8 mouse cellular contexts compared by ENCODE assay signal in the genomic region with DNA sequence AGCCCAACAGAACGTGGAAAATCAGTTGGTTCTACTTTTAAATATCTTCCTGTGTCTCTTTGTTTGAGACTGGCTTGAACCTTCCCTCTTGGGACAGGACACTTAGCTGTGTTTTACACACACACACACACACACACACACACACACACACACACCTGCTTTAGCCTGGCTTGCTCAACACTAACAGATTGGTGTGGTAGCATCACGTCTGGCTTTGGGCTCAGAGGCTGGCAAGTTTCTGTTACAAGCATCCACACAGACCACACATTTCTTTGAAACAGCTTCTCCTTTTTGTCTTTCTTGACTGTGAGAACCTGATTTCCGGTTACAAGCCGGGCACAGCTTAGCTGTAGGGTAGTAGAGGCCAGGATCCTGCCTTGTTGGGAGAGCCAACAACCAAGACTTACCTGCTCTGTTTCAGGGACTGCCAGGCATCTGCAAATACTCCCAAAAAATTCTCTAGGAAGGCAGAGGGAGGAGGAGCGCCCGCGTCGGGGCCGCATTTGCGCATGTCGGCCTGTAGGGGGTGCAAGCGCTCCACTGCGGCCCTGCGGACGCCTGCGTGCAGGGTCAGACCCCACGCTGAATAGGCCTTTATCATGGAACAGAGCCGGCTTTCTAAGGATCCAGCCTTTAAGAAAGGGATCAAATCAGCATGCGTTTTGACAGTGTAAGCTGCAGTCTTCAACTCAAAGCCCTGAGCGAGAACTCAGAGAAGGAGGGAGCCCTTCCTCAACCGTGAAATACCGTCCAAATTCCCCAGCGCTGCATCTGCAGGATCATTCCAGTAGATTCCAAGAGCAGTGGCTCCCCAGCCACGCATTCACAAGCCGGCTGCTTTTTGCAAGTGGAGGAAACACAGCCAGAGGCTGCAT.
DNase-seq lines count a peak whose midpoint lies in the region; ATAC-seq and TF ChIP-seq lines count a peak whose summit lies in the region.

No protein-coding gene starts in this region.

- no peaks in the 10 kb centered on the region for H3K9me3 ChIP-seq in forebrain, embryonic 11.5 days (ENCODE audit: control insufficient read depth, low read length)
- no peaks in the 10 kb centered on the region for H3K9me3 ChIP-seq in heart, embryonic 15.5 days (replicated peaks)
- no peaks in the 10 kb centered on the region for H3K9me3 ChIP-seq in liver, embryonic 11.5 days (ENCODE audit: control insufficient read depth, low read length)
- H3K9me3 ChIP-seq in neural tube, embryonic 15.5 days (replicated peaks), result no peaks in the 10 kb centered on the region

- H3K79me2 ChIP-seq in C2C12 (ENCODE audit: control insufficient read depth, insufficient read depth), result no peaks in the 10 kb centered on the region

- no peaks in the 10 kb centered on the region for H3K79me3 ChIP-seq in C2C12 (ENCODE audit: low read depth)

- no peak overlapping the region for H3K4me3 ChIP-seq in C2C12 (ENCODE audit: insufficient read depth, poor library complexity, severe bottlenecking)
- H3K4me3 ChIP-seq in brown adipose tissue, adult 24 weeks (ENCODE audit: insufficient read depth, low read depth, low read length), result peak overlapping the region; percentile 36; the same call in 1 of the 2 replicates
- no peak overlapping the region; the same call in 1 of the 2 replicates for H3K4me3 ChIP-seq in forebrain, embryonic 11.5 days (ENCODE audit: low read depth, low read length)
- H3K4me3 ChIP-seq in heart, embryonic 15.5 days, result peak overlapping the region; percentile 34
- H3K4me3 ChIP-seq in liver, embryonic 11.5 days (ENCODE audit: low read depth, low read length), result no peak overlapping the region
- H3K4me3 ChIP-seq in neural tube, embryonic 15.5 days (replicated peaks), result 0 out of 2 replicates have a peak overlapping the region, but pooled peaks have one; percentile 13

- H3K36me3 ChIP-seq in C2C12 (ENCODE audit: control insufficient read depth, insufficient read depth), result no peaks in the 10 kb centered on the region
- no peaks in the 10 kb centered on the region for H3K36me3 ChIP-seq in forebrain, embryonic 11.5 days (ENCODE audit: control insufficient read depth, insufficient read depth, low read length)
- no peaks in the 10 kb centered on the region for H3K36me3 ChIP-seq in heart, embryonic 15.5 days
- no peaks in the 10 kb centered on the region for H3K36me3 ChIP-seq in liver, embryonic 11.5 days (ENCODE audit: control insufficient read depth, insufficient read depth, low read length)
- no peaks in the 10 kb centered on the region for H3K36me3 ChIP-seq in neural tube, embryonic 15.5 days

- peak overlapping the region; percentile 40; the same call in 1 of the 2 replicates for H3K4me2 ChIP-seq in forebrain, embryonic 11.5 days (ENCODE audit: low read depth, low read length, severe bottlenecking)
- peak overlapping the region; percentile 59 for H3K4me2 ChIP-seq in heart, embryonic 15.5 days
- peak overlapping the region; percentile 46 for H3K4me2 ChIP-seq in liver, embryonic 11.5 days
- H3K4me2 ChIP-seq in neural tube, embryonic 15.5 days, result peak overlapping the region; percentile 49

- WGBS in forebrain, embryonic 11.5 days, result 3% methylated on average over 25 of the region's 25 CpGs
- WGBS in heart, embryonic 15.5 days, result 2% methylated on average over 25 of the region's 25 CpGs
- WGBS in liver, embryonic 11.5 days, result 4% methylated on average over 25 of the region's 25 CpGs
- WGBS in neural tube, embryonic 15.5 days, result 3% methylated on average over 25 of the region's 25 CpGs

- no peaks in the 10 kb centered on the region for H3K4me1 ChIP-seq in brown adipose tissue, adult 24 weeks (ENCODE audit: control insufficient read depth, insufficient read depth, insufficient read length, low read length)
- peaks cover 7% of the 10 kb centered on the region; the same call in 1 of the 2 replicates for H3K4me1 ChIP-seq in forebrain, embryonic 11.5 days (replicated peaks; ENCODE audit: control insufficient read depth, insufficient read depth, low read length)
- peaks cover 7% of the 10 kb centered on the region for H3K4me1 ChIP-seq in heart, embryonic 15.5 days (replicated peaks)
- H3K4me1 ChIP-seq in liver, embryonic 11.5 days (replicated peaks; ENCODE audit: control insufficient read depth, insufficient read depth, low read length), result no peaks in the 10 kb centered on the region
- peaks cover 18% of the 10 kb centered on the region; the same call in 1 of the 2 replicates for H3K4me1 ChIP-seq in neural tube, embryonic 15.5 days

- H3K9ac ChIP-seq in forebrain, embryonic 11.5 days (ENCODE audit: low read length), result peak overlapping the region; percentile 35; the same call in 1 of the 2 replicates
- H3K9ac ChIP-seq in heart, embryonic 15.5 days, result no peak overlapping the region
- H3K9ac ChIP-seq in liver, embryonic 11.5 days (ENCODE audit: low read depth, low read length), result no peak overlapping the region
- no peak overlapping the region for H3K9ac ChIP-seq in neural tube, embryonic 15.5 days (replicated peaks)

- no peak overlapping the region for H3ac ChIP-seq in C2C12 (ENCODE audit: control insufficient read depth, insufficient read length, low read depth)

- ATAC-seq in forebrain, embryonic 11.5 days (replicated peaks; ENCODE audit: low FRiP score), result peak; percentile 91
- ATAC-seq in heart, embryonic 15.5 days (replicated peaks; ENCODE audit: insufficient number of reproducible peaks, insufficient read depth, low FRiP score, low read depth), result 0 out of 2 replicates have a peak, but pooled peaks have one; percentile 31
- no peak; the same call in 1 of the 2 replicates for ATAC-seq in liver, embryonic 11.5 days (replicated peaks; ENCODE audit: low FRiP score)
- peak; percentile 92 for ATAC-seq in neural tube, embryonic 15.5 days (ENCODE audit: low FRiP score)
- no peak for ATAC-seq in inflammation-experienced regulatory T-cells, adult 6 months

- peak; percentile 93 for DNase-seq in forebrain, embryonic 11.5 days (ENCODE audit: low spot score)
- peak; percentile 74 for DNase-seq in kidney, postnatal 14 days
- peak; percentile 70 for DNase-seq in liver, embryonic 11.5 days (ENCODE audit: low spot score)

- H3K27ac ChIP-seq in brown adipose tissue, adult 24 weeks (replicated peaks; ENCODE audit: low read depth, low read length), result no peak overlapping the region
- H3K27ac ChIP-seq in forebrain, embryonic 11.5 days (ENCODE audit: low read depth, low read length), result no peak overlapping the region
- no peak overlapping the region for H3K27ac ChIP-seq in heart, embryonic 15.5 days
- no peak overlapping the region for H3K27ac ChIP-seq in liver, embryonic 11.5 days (ENCODE audit: low read depth, low read length)
- peak overlapping the region; percentile 46; the same call in 1 of the 2 replicates for H3K27ac ChIP-seq in neural tube, embryonic 15.5 days (replicated peaks)

- peak; percentile 86 for TF ChIP-seq CTCF in C2C12 (IDR thresholded peaks at IDR 0.05; ENCODE audit: control insufficient read depth, insufficient read depth, insufficient read length)

- H3K27me3 ChIP-seq in C2C12 (ENCODE audit: control insufficient read depth, insufficient read depth, insufficient read length), result no peaks in the 10 kb centered on the region
- H3K27me3 ChIP-seq in forebrain, embryonic 11.5 days (ENCODE audit: control insufficient read depth, insufficient read depth, low read length), result peaks cover 12% of the 10 kb centered on the region; the same call in 1 of the 2 replicates
- H3K27me3 ChIP-seq in heart, embryonic 15.5 days, result peaks cover 4% of the 10 kb centered on the region
- peaks cover 2% of the 10 kb centered on the region; the same call in 1 of the 2 replicates for H3K27me3 ChIP-seq in liver, embryonic 11.5 days (replicated peaks; ENCODE audit: control insufficient read depth, insufficient read depth, low read length)
- peaks cover 53% of the 10 kb centered on the region for H3K27me3 ChIP-seq in neural tube, embryonic 15.5 days (replicated peaks)

TF ChIP-seq in C2C12, 6 proteins besides CTCF, POLR2A, EP300 and RAD21:
- no peak for TF ChIP-seq MAX (IDR thresholded peaks at IDR 0.05)
- no peak for TF ChIP-seq CEBPB (IDR thresholded peaks at IDR 0.05; ENCODE audit: low read depth)
- TF ChIP-seq MYOD1 (IDR thresholded peaks at IDR 0.05; ENCODE audit: control insufficient read depth, insufficient read length, low read depth), result no peak
- TF ChIP-seq FOSL1 (IDR thresholded peaks at IDR 0.05; ENCODE audit: insufficient read depth, low read length, poor library complexity, severe bottlenecking), result no peak
- no peak for TF ChIP-seq MYOG (IDR thresholded peaks at IDR 0.05; ENCODE audit: control insufficient read depth, extremely low read depth, insufficient read length)
- no peak for TF ChIP-seq USF1 (IDR thresholded peaks at IDR 0.05; ENCODE audit: low read depth)
TF ChIP-seq in C2C12: peak in this region for 0.

Comparison
In these comparisons a context has a peak if more than half of its experiments do, and no peak if none do; other contexts are left out.
1. H3K4me3 ChIP-seq: peak in brown adipose tissue, adult 24 weeks (single experiment), heart, embryonic 15.5 days (single experiment) and neural tube, embryonic 15.5 days (single experiment); none in C2C12 (single experiment), forebrain, embryonic 11.5 days (single experiment) and liver, embryonic 11.5 days (single experiment).
2. ATAC-seq: peak in forebrain, embryonic 11.5 days (single experiment), heart, embryonic 15.5 days (single experiment) and neural tube, embryonic 15.5 days (single experiment); none in liver, embryonic 11.5 days (single experiment) and inflammation-experienced regulatory T-cells, adult 6 months (single experiment).
3. Peak in every context shown above with its lines, with median percentiles within 50 percentile points of each other: DNase-seq and H3K4me2 ChIP-seq.